Mouse (Mus musculus) MEL-GATA-1-ER (cell line): ENCODE data around the gene Ptbp3.
"Not testable (repeated sequence)": the region's sequence is repeated elsewhere in the genome, so short reads cannot be mapped to it uniquely, and the experiment has no call there.

Experiments
- DNase-seq: peaks from one replicate; pipeline ENCODE4 v3.0.0-alpha.2; 2012; ENCODE audit warnings: low read depth; ENCODE audit errors: extremely low read depth

Gene Ptbp3

GRCm38 (mm10) chr4:59549175-59549976, at the start of gene Ptbp3:
Ptbp3 (minus strand) TSS chr4:59549364.
- peak; percentile 63 for DNase-seq

DNA sequence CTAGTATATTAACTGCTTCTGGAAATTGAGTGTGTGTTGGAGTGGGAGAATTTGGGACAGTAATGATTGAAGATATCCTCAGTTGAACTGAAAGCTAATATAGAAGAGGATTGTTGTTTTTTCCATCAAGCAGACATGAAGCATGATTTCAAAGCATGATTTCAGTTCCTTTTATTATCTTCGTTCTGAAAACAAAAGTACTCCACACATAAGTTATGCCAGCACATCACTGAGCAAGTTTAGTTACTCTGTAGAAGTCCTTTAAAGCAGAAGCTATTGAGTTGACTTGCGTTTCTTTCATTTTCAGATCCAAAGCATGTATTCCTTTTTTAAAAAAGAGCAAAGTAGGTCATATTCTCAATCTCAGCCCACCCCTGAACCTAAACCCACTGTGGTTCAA, 47.4 kb upstream of the Ptbp3 start:
- DNase-seq = no peak

GRCm38 (mm10) chr4:59594614-59595013, 45.5 kb upstream of the Ptbp3 start:
- no peak for DNase-seq

DNA sequence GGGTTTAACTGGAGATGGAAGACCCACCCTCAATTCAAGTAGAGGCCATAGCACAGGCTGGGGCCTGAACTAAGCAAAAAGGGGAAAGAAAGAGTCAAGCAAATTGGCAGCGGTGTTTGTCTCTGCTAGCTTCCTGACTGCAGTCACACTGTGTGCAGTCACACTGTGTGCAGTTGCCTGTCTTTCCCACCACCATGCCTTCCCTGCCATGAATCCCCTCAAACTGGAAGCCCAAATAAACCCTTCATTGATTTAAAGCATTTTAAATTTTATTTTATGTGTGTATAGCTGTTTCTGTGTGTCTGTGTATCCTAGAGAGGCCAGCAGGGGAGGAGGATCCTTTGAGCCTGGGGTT, 38.7 kb upstream of the Ptbp3 start:
- DNase-seq = no peak

DNA sequence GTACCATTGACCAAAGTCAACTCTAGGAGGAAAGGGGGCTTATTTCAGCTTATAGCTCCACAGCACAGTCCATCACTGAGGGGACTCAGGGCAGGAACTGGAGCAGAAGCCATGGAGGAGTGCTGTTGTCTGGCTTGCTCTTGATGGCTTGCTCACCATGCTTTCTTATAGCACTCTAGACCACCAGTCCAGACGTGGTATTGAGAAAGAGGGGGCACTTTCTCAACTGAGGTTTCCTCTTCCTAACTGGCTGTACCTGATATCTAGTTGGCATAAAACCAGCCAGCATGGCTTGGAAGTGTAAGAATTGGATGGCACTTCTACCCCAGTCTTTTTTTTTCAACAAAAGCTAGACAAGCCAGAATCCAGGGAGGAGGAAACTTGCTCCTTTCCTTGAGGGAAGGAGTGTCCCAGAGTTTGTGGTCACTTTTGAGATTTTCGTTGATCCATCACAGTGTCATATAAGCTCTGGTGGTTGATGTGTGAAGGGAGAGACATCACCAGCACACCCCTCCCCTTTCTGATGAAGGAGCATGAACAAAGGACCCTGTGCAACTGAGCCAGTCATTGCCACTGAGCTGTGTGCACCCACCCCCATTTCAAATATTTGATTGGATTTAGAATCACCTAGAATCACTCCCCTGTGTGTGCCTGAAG, 38.2 kb upstream of the Ptbp3 start:
- no peak for DNase-seq

DNA sequence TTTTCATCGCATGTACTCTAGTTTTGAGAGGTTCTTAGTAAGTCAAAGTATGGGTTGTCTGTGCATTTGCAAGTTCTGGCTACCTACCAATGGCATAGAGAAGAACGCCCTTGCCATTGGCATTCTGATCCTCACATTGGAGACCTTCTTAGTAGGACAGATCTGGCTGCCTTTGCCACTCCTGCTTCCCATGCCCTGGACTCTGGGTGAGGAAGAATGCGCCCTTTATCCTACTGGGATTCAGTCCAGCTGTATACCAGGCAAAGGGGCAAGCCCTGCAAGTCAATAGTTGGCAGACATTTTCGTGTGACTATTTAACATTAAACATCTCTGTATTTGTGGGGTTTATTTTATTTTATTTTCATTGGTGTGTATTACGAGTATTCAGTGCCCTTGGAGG, 35.9 kb upstream of the Ptbp3 start:
- no peak for DNase-seq

DNA sequence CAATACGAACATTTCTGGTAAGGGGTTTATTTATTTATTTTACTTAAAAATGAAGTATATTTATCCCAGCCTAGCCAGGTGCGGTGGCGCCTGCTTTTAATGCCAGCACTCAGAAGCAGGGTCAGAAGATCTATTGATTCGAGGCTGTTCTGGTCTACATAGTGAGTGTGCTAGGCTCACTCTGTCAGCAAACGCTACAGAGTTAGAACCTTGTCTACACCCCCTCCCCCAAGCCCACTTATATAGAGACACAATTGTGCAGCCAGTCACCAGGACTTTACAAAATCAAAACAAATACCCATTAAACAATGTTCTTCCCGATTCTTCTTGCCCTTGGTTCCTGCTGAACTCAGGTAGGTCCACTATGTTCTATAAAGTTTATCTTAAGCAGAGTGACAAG, 33.0 kb upstream of the Ptbp3 start:
- no peak for DNase-seq

GRCm38 (mm10) chr4:59581314-59582185, 32.4 kb upstream of the Ptbp3 start, which contains the start of gene Hsdl2:
Hsdl2 (plus strand) TSS chr4:59581563.
- DNase-seq = peak; percentile 99

- peak; percentile 58 for DNase-seq
Measured at GRCm38 (mm10) chr4:59580495-59581281, 31.5 kb upstream of the Ptbp3 start.

GRCm38 (mm10) chr4:59575184-59575958, 26.2 kb upstream of the Ptbp3 start:
- no peak for DNase-seq

DNA sequence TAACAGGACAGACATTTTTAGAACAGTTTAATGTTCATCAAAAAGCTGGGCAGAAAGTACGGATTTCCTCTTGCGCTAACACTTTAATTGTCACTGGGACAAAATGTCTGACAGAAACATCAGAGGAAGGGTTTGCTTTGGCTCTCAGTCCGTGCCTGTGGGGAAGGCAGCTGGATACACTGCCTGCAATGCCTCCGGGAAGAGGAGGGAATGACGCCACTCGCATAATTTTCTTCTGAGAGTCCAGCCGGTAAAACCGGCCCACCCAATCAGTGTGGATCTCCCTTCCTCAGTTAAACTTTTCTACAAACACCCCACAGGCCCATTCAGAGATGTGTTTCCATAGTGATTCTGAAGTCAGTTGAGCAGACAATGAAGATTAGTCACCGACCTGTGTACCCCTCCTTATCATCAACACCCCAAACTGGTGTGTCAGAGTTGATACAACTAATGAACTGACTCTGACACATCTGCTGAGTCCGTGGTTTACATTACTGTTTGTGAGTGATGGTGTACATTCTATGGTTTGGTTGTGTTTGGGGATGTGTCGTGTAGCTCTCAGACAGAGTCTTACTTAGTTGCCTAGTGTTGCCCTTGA, 23.5 kb upstream of the Ptbp3 start:
- DNase-seq = peak; percentile 32

DNA sequence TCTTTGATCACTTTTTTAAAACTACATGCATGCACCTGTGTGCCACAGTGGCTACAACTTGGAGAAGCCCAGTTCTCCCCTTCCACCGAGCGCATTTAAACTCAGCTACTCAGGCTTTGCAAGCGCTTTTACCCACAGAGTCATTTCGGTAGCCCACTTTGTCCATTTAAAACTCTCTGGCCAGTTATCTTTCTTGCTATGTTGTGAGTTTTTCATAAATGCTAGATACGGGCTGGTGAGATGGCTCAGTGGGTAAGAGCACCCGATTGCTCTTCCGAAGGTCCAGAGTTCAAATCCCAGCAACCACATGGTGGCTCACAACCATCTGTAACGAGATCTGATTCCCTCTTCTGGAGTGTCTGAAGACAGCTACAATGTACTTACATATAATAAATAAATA, 21.4 kb upstream of the Ptbp3 start:
- not testable (repeated sequence) for DNase-seq

DNA sequence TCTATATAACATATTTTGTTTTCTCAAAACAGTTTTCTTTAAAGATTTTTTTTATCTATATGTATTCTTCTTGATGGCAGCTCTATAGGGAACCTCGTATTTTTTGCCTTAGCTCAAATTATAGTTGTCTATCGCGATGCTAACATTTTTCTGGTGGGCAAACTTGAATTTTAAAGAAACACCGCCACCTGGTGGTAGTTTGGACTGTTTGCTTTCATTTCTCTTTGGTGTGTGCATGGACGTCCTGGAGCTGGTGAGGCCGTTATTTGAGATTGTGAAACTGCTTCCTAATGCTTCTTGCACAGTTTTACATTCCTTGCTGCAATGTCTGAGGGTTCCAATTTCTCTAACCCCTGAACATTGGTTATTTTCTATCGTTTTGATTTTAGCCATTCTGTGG, 20.4 kb upstream of the Ptbp3 start:
- peak; percentile 83 for DNase-seq

GRCm38 (mm10) chr4:59567576-59568260, 18.6 kb upstream of the Ptbp3 start:
- DNase-seq = no peak

- DNase-seq = peak; percentile 49
Measured at GRCm38 (mm10) chr4:59565571-59566188, 16.5 kb upstream of the Ptbp3 start.

DNA sequence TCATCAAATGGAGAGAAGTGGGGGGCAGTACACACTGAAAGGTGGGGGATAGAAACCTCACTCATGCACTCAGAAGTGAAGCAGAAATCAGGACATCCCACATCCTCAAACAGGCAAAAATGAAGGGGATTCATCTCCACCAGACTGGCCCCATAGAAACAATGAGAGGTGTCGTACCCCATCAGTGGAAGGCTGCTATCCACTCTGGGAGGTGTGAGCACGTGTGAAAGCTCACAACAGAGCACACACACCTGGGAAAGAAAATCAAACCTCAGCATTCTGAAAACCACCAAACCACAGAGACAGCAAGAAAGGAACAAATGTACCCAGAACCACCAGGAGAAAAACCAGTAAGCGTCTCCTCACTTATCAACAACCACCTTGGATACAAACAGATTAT, 15.0 kb upstream of the Ptbp3 start:
- no peak for DNase-seq

DNA sequence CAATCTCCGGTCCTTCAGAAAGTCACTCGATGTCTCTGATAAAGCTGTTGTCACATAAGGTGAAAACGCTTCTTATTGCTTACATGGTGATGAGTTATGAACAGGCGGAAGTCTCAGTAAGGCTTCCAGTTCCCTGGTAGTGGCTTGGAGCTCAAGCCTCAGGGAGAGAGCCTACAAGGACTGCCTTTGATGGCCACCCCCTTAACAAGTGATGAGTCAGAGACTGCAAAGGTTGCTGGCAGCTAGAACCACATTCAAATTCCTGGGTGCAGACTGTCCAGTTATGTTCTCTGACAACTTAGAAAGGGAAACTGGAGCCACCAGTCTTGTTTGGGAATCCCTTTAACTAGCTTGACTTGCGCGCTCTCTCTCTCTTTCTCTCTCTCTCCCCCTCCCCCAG, 11.0 kb upstream of the Ptbp3 start:
- DNase-seq = no peak

DNA sequence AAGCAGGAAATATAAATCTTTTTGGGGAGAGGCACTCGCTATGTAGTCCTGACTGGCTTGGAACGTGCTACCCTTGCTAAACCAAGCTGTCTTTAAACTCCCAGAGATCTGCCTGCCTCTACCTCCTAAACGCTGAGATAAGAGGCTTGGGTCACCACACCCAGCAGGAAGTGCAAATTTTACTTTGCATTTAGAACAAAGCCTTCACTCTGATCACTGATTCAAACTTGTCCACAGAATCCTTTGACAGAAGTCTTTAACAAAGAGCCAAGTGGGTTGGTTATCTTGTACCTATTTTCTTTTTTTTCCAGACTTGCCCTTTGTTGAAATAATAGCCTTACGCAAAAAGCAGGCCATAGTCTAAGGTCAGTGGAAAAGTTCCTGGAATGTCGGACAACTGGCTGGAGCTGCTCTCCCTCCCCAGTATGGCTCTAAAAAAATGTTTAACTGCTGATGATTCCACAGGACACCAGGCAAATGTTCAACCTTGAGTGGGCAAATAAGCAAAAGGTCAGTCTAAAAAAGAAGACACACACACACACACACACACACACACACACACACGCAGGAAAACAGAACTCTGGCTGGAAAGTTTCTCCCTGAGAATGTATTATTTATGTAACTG, 9.0 kb upstream of the Ptbp3 start:
- no peak for DNase-seq

- DNase-seq = not testable (repeated sequence)
Measured at GRCm38 (mm10) chr4:59557343-59557742, 8.2 kb upstream of the Ptbp3 start.
